Mouse (Mus musculus): ENCODE data around the gene 4833439L19Rik. TPM values are rescaled to one million over a fixed set of nuclear protein-coding genes. Genes with fewer than 3 reads are reported as not detected.

Gene 4833439L19Rik
- total and polyA plus RNA-seq, 3 experiments, result 23.1 to 25.0 (median 23.5) TPM

DNA sequence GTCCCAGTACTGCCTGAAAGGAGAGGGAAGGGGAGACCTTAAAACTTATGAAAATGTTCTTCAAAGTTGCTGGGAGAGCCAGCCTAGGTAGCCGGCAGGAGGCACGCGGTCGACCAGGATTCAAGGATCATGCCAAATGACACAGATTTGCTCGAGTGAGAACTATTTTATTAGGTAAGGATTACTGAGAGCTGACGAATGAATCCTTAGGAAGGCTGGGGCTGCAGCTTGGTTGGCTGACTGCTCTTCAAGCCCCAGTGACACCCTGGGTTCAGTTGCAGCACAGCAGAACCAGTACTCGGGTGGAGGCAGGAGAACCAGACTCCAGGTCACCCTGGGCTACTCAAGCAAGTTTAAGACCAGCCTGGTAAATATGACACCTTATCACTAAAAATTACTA is 17.2 kb downstream of the 4833439L19Rik start:
- in situ Hi-C loops (cut with MboI; ENCODE audit: low pct_ligation_motif_present, low pct_unique_long_range_greater_than_20kb, low sequenced_read_pairs) (no loop called here), dilution Hi-C loops (cut with MboI; ENCODE audit: extremely low pct_ligation_motif_present, extremely low pct_unique_long_range_greater_than_20kb, low sequenced_read_pairs) (no loop called here)
- Histone ChIP-seq H3K36me3 (replicated peaks in 1 of 2; ENCODE audit: control insufficient read depth in 1 of 2, insufficient read depth in 1 of 2, low read length in 1 of 2) (peaks cover 51 to 76% of the 10 kb centered on the region in 2 experiments), H3K4me2 (ENCODE audit: insufficient read depth, low read depth, poor library complexity, severe bottlenecking) (no peak overlapping the region), H3K9ac (ENCODE audit: insufficient read depth, low read depth) (no peak overlapping the region), H3K9me3 (replicated peaks; ENCODE audit: low read length) (no peaks in the 10 kb centered on the region), H3K4me3 (replicated peaks in 1 of 3; ENCODE audit: low read depth in 2 of 3, low read length in 2 of 3, poor library complexity in 1 of 3) (no peak overlapping the region), H3K27me3 (replicated peaks) (no peaks in the 10 kb centered on the region), H3K27ac (ENCODE audit: insufficient read depth, low read depth) (no peak overlapping the region), H3K4me1 (ENCODE audit: control insufficient read depth in 1 of 2, insufficient read depth in 2 of 2) (no peaks in the 10 kb centered on the region), H3K79me2 (replicated peaks; ENCODE audit: control insufficient read depth, extremely low read depth, insufficient read depth, poor library complexity, severe bottlenecking) (no peaks in the 10 kb centered on the region)
- TF ChIP-seq NRF1 (IDR thresholded peaks at IDR 0.05; ENCODE audit: low read depth, low read length) (no peak), USF2 (conservative IDR thresholded peaks at IDR 0.05; ENCODE audit: low read depth, low read length) (no peak), RAD21 (IDR thresholded peaks at IDR 0.05; ENCODE audit: low read depth, low read length) (no peak), BHLHE40 (IDR thresholded peaks at IDR 0.05; ENCODE audit: low read depth, low read length) (no peak)
- DNase-seq (ENCODE audit: extremely low read depth), result no peak

- no peaks in the 10 kb centered on the region for H3K79me2 ChIP-seq (replicated peaks; ENCODE audit: control insufficient read depth, extremely low read depth, insufficient read depth, poor library complexity, severe bottlenecking)
- H3K27ac ChIP-seq (ENCODE audit: insufficient read depth, low read depth), result no peak overlapping the region
- peaks cover 44 to 82% of the 10 kb centered on the region in 2 experiments for H3K36me3 ChIP-seq (replicated peaks in 1 of 2; ENCODE audit: control insufficient read depth in 1 of 2, insufficient read depth in 1 of 2, low read length in 1 of 2)
- no peaks in the 10 kb centered on the region for H3K9me3 ChIP-seq (replicated peaks; ENCODE audit: low read length)
- in situ Hi-C loops (cut with MboI; ENCODE audit: low pct_ligation_motif_present, low pct_unique_long_range_greater_than_20kb, low sequenced_read_pairs) (no loop called here), dilution Hi-C loops (cut with MboI; ENCODE audit: extremely low pct_ligation_motif_present, extremely low pct_unique_long_range_greater_than_20kb, low sequenced_read_pairs) (no loop called here)
- TF ChIP-seq POLR2A (IDR thresholded peaks at IDR 0.05; ENCODE audit: low read depth, low read length), result no peak
- no peak for TF ChIP-seq MAFK (IDR thresholded peaks at IDR 0.05; ENCODE audit: insufficient replicate concordance, low read length)
- no peak for TF ChIP-seq MAX (IDR thresholded peaks at IDR 0.05; ENCODE audit: low read length)
- TF ChIP-seq MXI1 (IDR thresholded peaks at IDR 0.05; ENCODE audit: low read depth, low read length), result no peak
- TF ChIP-seq RCOR1 (conservative IDR thresholded peaks at IDR 0.05; ENCODE audit: low read depth, low read length), result no peak
- H3K4me3 ChIP-seq (replicated peaks in 1 of 3; ENCODE audit: low read depth in 2 of 3, low read length in 2 of 3, poor library complexity in 1 of 3), result no peak overlapping the region
- no peak for DNase-seq (ENCODE audit: extremely low read depth)
- H3K9ac ChIP-seq (ENCODE audit: insufficient read depth, low read depth), result no peak overlapping the region
- H3K4me1 ChIP-seq (ENCODE audit: control insufficient read depth in 1 of 2, insufficient read depth in 2 of 2), result peaks cover 0 to 3% of the 10 kb centered on the region in 2 experiments; a peak in 1 of 4 replicates
- no peaks in the 10 kb centered on the region for H3K27me3 ChIP-seq (replicated peaks)
- no peak overlapping the region for H3K4me2 ChIP-seq (ENCODE audit: insufficient read depth, low read depth, poor library complexity, severe bottlenecking)
These were observed 33.1 kb downstream of the 4833439L19Rik start for GRCm38 (mm10) chr13:54532134-54532533.

DNA sequence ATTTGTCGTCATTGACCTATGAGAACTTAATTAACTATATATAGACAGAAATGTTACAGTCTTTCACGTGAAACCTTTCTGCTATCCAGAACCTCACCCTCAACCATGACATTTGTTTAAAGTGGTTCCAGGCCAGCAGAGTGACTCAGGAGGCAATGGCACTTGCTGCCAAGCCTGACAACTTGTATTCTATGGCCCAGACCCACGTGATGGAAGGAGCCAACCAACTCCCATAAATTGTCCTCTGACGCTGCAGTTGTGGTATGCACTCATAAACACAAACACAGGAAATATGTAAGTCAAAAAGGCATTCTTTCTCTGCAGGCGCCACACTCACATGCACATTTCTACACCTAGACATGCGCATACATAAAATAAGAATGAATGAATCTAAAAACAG is 38.1 kb downstream of the 4833439L19Rik start:
- dilution Hi-C loops (cut with MboI; ENCODE audit: extremely low pct_ligation_motif_present, extremely low pct_unique_long_range_greater_than_20kb, low sequenced_read_pairs) (no loop called here), in situ Hi-C loops (cut with MboI; ENCODE audit: low pct_ligation_motif_present, low pct_unique_long_range_greater_than_20kb, low sequenced_read_pairs) (no loop called here)
- H3K36me3 ChIP-seq (replicated peaks in 1 of 2; ENCODE audit: control insufficient read depth in 1 of 2, insufficient read depth in 1 of 2, low read length in 1 of 2), result peaks cover 49 to 87% of the 10 kb centered on the region in 2 experiments
- no peak overlapping the region for H3K9ac ChIP-seq (ENCODE audit: insufficient read depth, low read depth)
- H3K79me2 ChIP-seq (replicated peaks; ENCODE audit: control insufficient read depth, extremely low read depth, insufficient read depth, poor library complexity, severe bottlenecking), result no peaks in the 10 kb centered on the region
- no peak overlapping the region for H3K4me3 ChIP-seq (replicated peaks in 1 of 3; ENCODE audit: low read depth in 2 of 3, low read length in 2 of 3, poor library complexity in 1 of 3)
- H3K4me1 ChIP-seq (ENCODE audit: control insufficient read depth in 1 of 2, insufficient read depth in 2 of 2), result peaks cover 0 to 3% of the 10 kb centered on the region in 2 experiments; a peak in 2 of 4 replicates
- H3K4me2 ChIP-seq (ENCODE audit: insufficient read depth, low read depth, poor library complexity, severe bottlenecking), result no peak overlapping the region
- no peak for DNase-seq (ENCODE audit: extremely low read depth)
- TF ChIP-seq MAX (IDR thresholded peaks at IDR 0.05; ENCODE audit: low read length) (no peak), MEF2A (IDR thresholded peaks at IDR 0.05; ENCODE audit: borderline replicate concordance, low read depth, low read length) (no peak), BHLHE40 (IDR thresholded peaks at IDR 0.05; ENCODE audit: low read depth, low read length) (no peak), RCOR1 (conservative IDR thresholded peaks at IDR 0.05; ENCODE audit: low read depth, low read length) (no peak), TBP (conservative IDR thresholded peaks at IDR 0.05; ENCODE audit: low read depth, low read length) (no peak), HCFC1 (IDR thresholded peaks at IDR 0.05; ENCODE audit: low read depth, low read length) (no peak), CTCF (conservative IDR thresholded peaks at IDR 0.05 in 1 of 2, IDR thresholded peaks at IDR 0.05 in 1 of 2; ENCODE audit: low read depth in 2 of 2, low read length in 2 of 2) (no peak), KAT2A (IDR thresholded peaks at IDR 0.05; ENCODE audit: insufficient replicate concordance, low read length) (no peak), USF2 (conservative IDR thresholded peaks at IDR 0.05; ENCODE audit: low read depth, low read length) (no peak), ELF1 (IDR thresholded peaks at IDR 0.05; ENCODE audit: low read depth, low read length) (no peak), RAD21 (IDR thresholded peaks at IDR 0.05; ENCODE audit: low read depth, low read length) (no peak), MYC (IDR thresholded peaks at IDR 0.05; ENCODE audit: low read depth, low read length) (no peak), UBTF (IDR thresholded peaks at IDR 0.05; ENCODE audit: low read depth, low read length) (no peak), ZKSCAN1 (IDR thresholded peaks at IDR 0.05; ENCODE audit: borderline replicate concordance, low read depth, low read length) (no peak), NELFE (IDR thresholded peaks at IDR 0.05; ENCODE audit: low read depth, low read length) (no peak)
- no peak overlapping the region for H3K27ac ChIP-seq (ENCODE audit: insufficient read depth, low read depth)
- no peaks in the 10 kb centered on the region for H3K27me3 ChIP-seq (replicated peaks)
- H3K9me3 ChIP-seq (replicated peaks; ENCODE audit: low read length), result no peaks in the 10 kb centered on the region

Data from CH12.LX (cell line).